ENCODE assay signal across 7 mouse cellular contexts in the genomic region with DNA sequence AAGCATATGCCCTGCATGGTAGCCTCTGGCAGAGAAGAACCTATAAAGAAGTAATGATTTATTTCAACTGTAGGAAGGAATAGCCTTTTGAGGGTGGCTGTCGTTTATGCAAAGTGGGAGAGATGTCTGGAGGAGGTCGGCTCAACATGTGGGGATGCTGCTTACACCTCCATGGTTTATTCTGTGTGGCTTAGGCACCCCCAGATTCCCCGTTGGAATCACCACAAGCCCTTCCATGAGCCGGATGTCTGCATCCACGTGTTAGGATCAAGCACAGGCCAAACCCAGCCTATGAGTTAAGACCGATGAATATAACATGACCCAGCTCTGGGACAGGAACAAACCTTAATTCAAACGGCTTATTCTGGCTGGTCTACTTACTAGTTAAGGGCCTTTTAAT.
A peak's percentile ranks its signal among the peaks of the same experiment; 100 is the strongest.
DNase-seq lines count a peak whose midpoint lies in the region; ATAC-seq lines count a peak whose summit lies in the region.

No protein-coding gene starts in this region.

- DNase-seq in lung, postnatal 36 days = no peak
- DNase-seq in limb, embryonic 11.5 days (ENCODE audit: low spot score) = peak; percentile 56
- DNase-seq in thymus, postnatal 0 days (ENCODE audit: low spot score) = no peak

- H3K9me3 ChIP-seq in lung, embryonic 15.5 days = no peaks in the 10 kb centered on the region
- no peaks in the 10 kb centered on the region for H3K9me3 ChIP-seq in forebrain, embryonic 16.5 days (ENCODE audit: control insufficient read depth, low read length)
- no peaks in the 10 kb centered on the region for H3K9me3 ChIP-seq in limb, embryonic 11.5 days (ENCODE audit: control insufficient read depth, low read length)
- H3K9me3 ChIP-seq in stomach, embryonic 15.5 days = no peaks in the 10 kb centered on the region

- H3K27ac ChIP-seq in lung, embryonic 15.5 days = peak overlapping the region; percentile 88
- peak overlapping the region; percentile 49 for H3K27ac ChIP-seq in forebrain, embryonic 16.5 days (ENCODE audit: low read length)
- peak overlapping the region; percentile 98 for H3K27ac ChIP-seq in limb, embryonic 11.5 days (replicated peaks; ENCODE audit: low read depth, low read length)
- peak overlapping the region; percentile 86 for H3K27ac ChIP-seq in stomach, embryonic 15.5 days

- H3K27me3 ChIP-seq in lung, embryonic 15.5 days = no peaks in the 10 kb centered on the region
- H3K27me3 ChIP-seq in forebrain, embryonic 16.5 days (replicated peaks; ENCODE audit: control insufficient read depth, insufficient read depth, low read length) = no peaks in the 10 kb centered on the region
- no peaks in the 10 kb centered on the region for H3K27me3 ChIP-seq in limb, embryonic 11.5 days (ENCODE audit: control insufficient read depth, insufficient read depth, low read length)
- H3K27me3 ChIP-seq in stomach, embryonic 15.5 days (replicated peaks) = no peaks in the 10 kb centered on the region

- peak overlapping the region; percentile 10 for H3K9ac ChIP-seq in lung, embryonic 15.5 days
- no peak overlapping the region for H3K9ac ChIP-seq in forebrain, embryonic 16.5 days (replicated peaks; ENCODE audit: low read depth, low read length)
- peak overlapping the region; percentile 64 for H3K9ac ChIP-seq in limb, embryonic 11.5 days (ENCODE audit: low read length)
- no peak overlapping the region for H3K9ac ChIP-seq in stomach, embryonic 15.5 days

- peak overlapping the region; percentile 77 for H3K4me2 ChIP-seq in lung, embryonic 15.5 days
- peak overlapping the region; percentile 30; the same call in 1 of the 2 replicates for H3K4me2 ChIP-seq in forebrain, embryonic 16.5 days (ENCODE audit: low read length)
- peak overlapping the region; percentile 56 for H3K4me2 ChIP-seq in limb, embryonic 11.5 days (ENCODE audit: low read depth, severe bottlenecking)
- peak overlapping the region; percentile 56 for H3K4me2 ChIP-seq in stomach, embryonic 15.5 days

- peak overlapping the region; percentile 43 for H3K4me3 ChIP-seq in lung, embryonic 15.5 days
- H3K4me3 ChIP-seq in forebrain, embryonic 16.5 days (replicated peaks; ENCODE audit: low read length) = no peak overlapping the region
- H3K4me3 ChIP-seq in limb, embryonic 11.5 days (ENCODE audit: low read depth, low read length) = peak overlapping the region; percentile 42
- H3K4me3 ChIP-seq in stomach, embryonic 15.5 days (replicated peaks) = peak overlapping the region; percentile 41

- 20% methylated on average over 7 of the region's 7 CpGs for WGBS in lung, embryonic 15.5 days
- 62% methylated on average over 7 of the region's 7 CpGs for WGBS in forebrain, embryonic 16.5 days
- WGBS in limb, embryonic 11.5 days = 19% methylated on average over 7 of the region's 7 CpGs
- 22% methylated on average over 7 of the region's 7 CpGs for WGBS in stomach, embryonic 15.5 days

- H3K36me3 ChIP-seq in lung, embryonic 15.5 days = no peaks in the 10 kb centered on the region
- no peaks in the 10 kb centered on the region for H3K36me3 ChIP-seq in forebrain, embryonic 16.5 days (ENCODE audit: control insufficient read depth, insufficient read depth)
- H3K36me3 ChIP-seq in limb, embryonic 11.5 days (ENCODE audit: control insufficient read depth, insufficient read depth, low read length) = no peaks in the 10 kb centered on the region; the same call in 1 of the 2 replicates
- H3K36me3 ChIP-seq in stomach, embryonic 15.5 days = no peaks in the 10 kb centered on the region

- H3K4me1 ChIP-seq in lung, embryonic 15.5 days = peaks cover 43% of the 10 kb centered on the region
- peaks cover 27% of the 10 kb centered on the region for H3K4me1 ChIP-seq in forebrain, embryonic 16.5 days (replicated peaks; ENCODE audit: control insufficient read depth, insufficient read depth, low read length)
- peaks cover 28% of the 10 kb centered on the region for H3K4me1 ChIP-seq in limb, embryonic 11.5 days (ENCODE audit: control insufficient read depth, insufficient read depth, low read length)
- peaks cover 19% of the 10 kb centered on the region for H3K4me1 ChIP-seq in stomach, embryonic 15.5 days

- no peak for ATAC-seq in lung, embryonic 15.5 days (ENCODE audit: borderline replicate concordance, extremely low read depth, low FRiP score, low TSS enrichment)
- no peak for ATAC-seq in forebrain, embryonic 16.5 days
- ATAC-seq in limb, embryonic 11.5 days (ENCODE audit: insufficient number of reproducible peaks, low FRiP score, low TSS enrichment, low read depth) = no peak
- no peak for ATAC-seq in stomach, embryonic 15.5 days (ENCODE audit: insufficient read depth, low FRiP score, low read depth)
- no peak for ATAC-seq in inflammation-experienced regulatory T-cells, adult 6 months

Comparison
In these comparisons a context has a peak if more than half of its experiments do, and no peak if none do; other contexts are left out.
1. H3K9ac ChIP-seq: peak in lung, embryonic 15.5 days (single experiment) and limb, embryonic 11.5 days (single experiment); none in forebrain, embryonic 16.5 days (single experiment) and stomach, embryonic 15.5 days (single experiment).
2. Peak in every context shown above with its lines, with median percentiles within 50 percentile points of each other: H3K27ac ChIP-seq and H3K4me2 ChIP-seq.